Mouse (Mus musculus): ENCODE measurements around the gene Rybp. TPM values are rescaled to one million over a fixed set of nuclear protein-coding genes. Genes with fewer than 3 reads are reported as not detected.

The Rybp gene
- total and polyA plus RNA-seq, 3 experiments, result 9.1 to 12.6 (median 10.7) TPM

DNA sequence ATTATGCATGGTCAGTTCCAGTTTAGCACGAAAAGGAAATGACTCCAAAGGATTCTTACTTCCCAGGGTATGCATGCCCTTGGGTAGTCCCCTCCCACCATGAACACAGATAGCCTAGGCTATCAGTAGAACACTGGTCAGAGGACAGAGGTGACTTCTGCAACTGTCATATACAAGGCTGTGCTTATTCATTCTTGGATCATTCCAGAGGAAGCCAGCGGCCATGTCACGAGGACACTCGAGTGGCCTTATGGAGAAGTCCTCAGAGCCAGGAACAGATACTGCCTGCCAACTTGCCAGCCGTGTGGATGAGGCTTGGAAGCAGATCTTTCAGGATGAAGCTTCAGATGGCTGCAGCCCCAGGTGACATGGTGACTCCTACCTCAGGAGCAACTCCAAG lies 34.9 kb upstream of the Rybp start:
- intact Hi-C loops (cut with DNase I), result no loop called here
- peak in 1 of 2 experiments; percentile 16 for DNase-seq
- H3K79me2 ChIP-seq (replicated peaks; ENCODE audit: control insufficient read depth, insufficient read depth, low read length), result no peaks in the 10 kb centered on the region
- H3K4me3 ChIP-seq, result no peak overlapping the region
- TF ChIP-seq POLR2A (IDR thresholded peaks at IDR 0.05; ENCODE audit: insufficient read depth, low read depth, low read length), result no peak
- no peak for TF ChIP-seq EP300 (IDR thresholded peaks at IDR 0.05; ENCODE audit: insufficient read depth, low read depth, low read length)
- no peak for TF ChIP-seq CTCF (IDR thresholded peaks at IDR 0.05)
- no peak overlapping the region for H3K27ac ChIP-seq
- no peaks in the 10 kb centered on the region for H3K27me3 ChIP-seq (ENCODE audit: control insufficient read depth, insufficient read depth, low read length)
- 56% methylated on average over 5 of the region's 5 CpGs for WGBS
- H3K4me1 ChIP-seq (ENCODE audit: control insufficient read depth, insufficient read depth, low read length), result no peaks in the 10 kb centered on the region
- no peaks in the 10 kb centered on the region for H3K36me3 ChIP-seq (ENCODE audit: control insufficient read depth, insufficient read depth, low read length)
- no peak overlapping the region for H3K9ac ChIP-seq (ENCODE audit: low read depth, low read length)

DNA sequence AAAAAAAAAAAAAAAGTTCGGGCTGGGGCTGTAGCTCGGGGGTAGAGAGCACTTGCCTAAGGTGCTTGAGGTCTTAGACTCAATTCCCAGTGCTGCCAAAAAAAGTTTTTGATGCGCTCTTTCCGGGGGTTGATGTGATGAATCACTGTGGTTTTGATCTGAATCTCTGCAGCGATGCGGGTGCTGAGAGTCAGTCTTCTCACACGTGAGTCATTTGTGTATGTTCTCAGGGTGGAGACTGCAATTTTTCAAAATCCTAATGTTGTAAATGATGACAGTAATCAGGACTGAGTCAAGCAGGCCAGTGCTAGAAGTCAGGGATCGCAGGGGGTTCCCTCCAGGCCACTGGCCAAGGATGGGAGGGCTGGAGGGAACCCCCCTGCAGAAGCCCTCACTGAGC lies 26.9 kb upstream of the Rybp start:
- no peak overlapping the region for H3K27ac ChIP-seq
- H3K36me3 ChIP-seq (ENCODE audit: control insufficient read depth, insufficient read depth, low read length), result no peaks in the 10 kb centered on the region
- no peaks in the 10 kb centered on the region for H3K79me2 ChIP-seq (replicated peaks; ENCODE audit: control insufficient read depth, insufficient read depth, low read length)
- no peak for DNase-seq
- no peaks in the 10 kb centered on the region for H3K4me1 ChIP-seq (ENCODE audit: control insufficient read depth, insufficient read depth, low read length)
- TF ChIP-seq CTCF (IDR thresholded peaks at IDR 0.05) (no peak), EP300 (IDR thresholded peaks at IDR 0.05; ENCODE audit: insufficient read depth, low read depth, low read length) (no peak), POLR2A (IDR thresholded peaks at IDR 0.05; ENCODE audit: insufficient read depth, low read depth, low read length) (no peak)
- no peaks in the 10 kb centered on the region for H3K27me3 ChIP-seq (ENCODE audit: control insufficient read depth, insufficient read depth, low read length)
- intact Hi-C loops (cut with DNase I), result no loop called here
- 66% methylated on average over 8 of the region's 8 CpGs for WGBS
- H3K9ac ChIP-seq (ENCODE audit: low read depth, low read length), result no peak overlapping the region
- H3K4me3 ChIP-seq, result no peak overlapping the region

GRCm38 (mm10) chr6:100311167-100311566 lies 23.9 kb upstream of the Rybp start:
- Histone ChIP-seq H3K36me3 (ENCODE audit: control insufficient read depth, insufficient read depth, low read length) (no peaks in the 10 kb centered on the region), H3K27me3 (ENCODE audit: control insufficient read depth, insufficient read depth, low read length) (no peaks in the 10 kb centered on the region), H3K4me3 (no peak overlapping the region), H3K27ac (no peak overlapping the region), H3K79me2 (replicated peaks; ENCODE audit: control insufficient read depth, insufficient read depth, low read length) (no peaks in the 10 kb centered on the region), H3K9ac (ENCODE audit: low read depth, low read length) (no peak overlapping the region), H3K4me1 (ENCODE audit: control insufficient read depth, insufficient read depth, low read length) (no peaks in the 10 kb centered on the region)
- no peak for DNase-seq
- 89% methylated on average over 1 of the region's 1 CpGs for WGBS
- TF ChIP-seq CTCF (IDR thresholded peaks at IDR 0.05) (no peak), POLR2A (IDR thresholded peaks at IDR 0.05; ENCODE audit: insufficient read depth, low read depth, low read length) (no peak), EP300 (IDR thresholded peaks at IDR 0.05; ENCODE audit: insufficient read depth, low read depth, low read length) (no peak)
- intact Hi-C loops (cut with DNase I), result no loop called here

DNA sequence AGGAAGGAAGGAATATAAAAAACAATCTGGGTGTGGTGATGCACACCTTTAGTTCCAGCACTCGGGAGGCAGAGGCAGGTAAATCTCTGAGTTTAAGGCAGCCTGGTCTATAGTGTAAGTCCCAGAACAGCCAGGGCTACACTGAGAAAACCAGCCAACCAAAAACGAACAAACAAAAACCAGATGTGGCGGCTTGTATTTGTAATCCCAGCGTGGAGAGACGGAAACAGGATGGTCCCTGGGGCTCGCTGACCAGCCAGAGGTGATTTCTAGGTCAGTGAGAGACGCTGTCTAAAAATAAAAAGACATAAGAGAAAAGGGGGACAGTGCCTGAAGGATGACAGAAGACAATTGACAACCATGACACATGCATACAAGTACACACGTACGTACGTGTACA lies 17.5 kb upstream of the Rybp start:
- no peak overlapping the region for H3K9ac ChIP-seq (ENCODE audit: low read depth, low read length)
- intact Hi-C loops (cut with DNase I), result no loop called here
- 43% methylated on average over 10 of the region's 10 CpGs for WGBS

DNA sequence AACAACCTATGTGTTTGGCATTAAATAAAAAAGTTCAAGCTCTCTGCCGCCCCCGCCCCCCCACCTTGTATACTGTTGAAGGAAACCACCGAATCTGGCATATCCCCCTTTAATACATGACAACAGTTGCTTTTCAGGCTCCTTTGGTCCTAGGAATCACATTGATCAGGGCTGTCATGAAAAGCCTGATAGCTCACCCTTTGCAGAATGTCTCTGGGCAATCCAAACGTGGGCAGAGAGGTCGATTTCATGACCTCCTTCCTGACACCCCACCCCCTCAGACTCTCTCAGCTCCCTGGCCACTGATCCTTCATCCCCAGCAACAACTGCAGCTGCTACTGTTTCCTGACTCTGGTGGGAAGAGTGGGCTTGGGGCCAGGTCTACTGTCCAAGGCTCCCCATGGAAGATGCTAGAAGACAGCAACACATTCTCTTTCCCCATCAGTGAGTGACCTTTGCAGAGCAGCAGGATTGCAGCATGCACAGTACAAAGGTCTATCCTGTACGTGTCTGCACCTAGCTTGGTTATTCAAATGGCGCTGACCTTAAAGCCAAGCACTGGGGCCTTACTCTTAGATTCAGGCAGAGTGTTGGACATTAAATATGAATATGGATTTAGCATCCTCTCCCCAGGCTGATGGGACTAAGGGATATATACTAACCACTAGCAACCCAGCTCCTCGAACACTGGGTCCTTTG lies 14.3 kb upstream of the Rybp start:
- TF ChIP-seq CTCF (IDR thresholded peaks at IDR 0.05), result no peak
- TF ChIP-seq EP300 (IDR thresholded peaks at IDR 0.05; ENCODE audit: insufficient read depth, low read depth, low read length), result no peak
- TF ChIP-seq POLR2A (IDR thresholded peaks at IDR 0.05; ENCODE audit: insufficient read depth, low read depth, low read length), result no peak
- no peak overlapping the region for H3K9ac ChIP-seq (ENCODE audit: low read depth, low read length)
- no peaks in the 10 kb centered on the region for H3K79me2 ChIP-seq (replicated peaks; ENCODE audit: control insufficient read depth, insufficient read depth, low read length)
- 64% methylated on average over 8 of the region's 8 CpGs for WGBS
- H3K4me1 ChIP-seq (ENCODE audit: control insufficient read depth, insufficient read depth, low read length), result no peaks in the 10 kb centered on the region
- DNase-seq, result no peak
- no peaks in the 10 kb centered on the region for H3K27me3 ChIP-seq (ENCODE audit: control insufficient read depth, insufficient read depth, low read length)
- no peaks in the 10 kb centered on the region for H3K36me3 ChIP-seq (ENCODE audit: control insufficient read depth, insufficient read depth, low read length)
- no peak overlapping the region for H3K4me3 ChIP-seq
- H3K27ac ChIP-seq, result no peak overlapping the region
- intact Hi-C loops (cut with DNase I), result no loop called here

More for the DNA sequence above, 17.5 kb upstream of the Rybp start:
- DNase-seq, result no peak
- TF ChIP-seq POLR2A (IDR thresholded peaks at IDR 0.05; ENCODE audit: insufficient read depth, low read depth, low read length) (no peak), CTCF (IDR thresholded peaks at IDR 0.05) (no peak), EP300 (IDR thresholded peaks at IDR 0.05; ENCODE audit: insufficient read depth, low read depth, low read length) (no peak)
- Histone ChIP-seq H3K36me3 (ENCODE audit: control insufficient read depth, insufficient read depth, low read length) (no peaks in the 10 kb centered on the region), H3K27me3 (ENCODE audit: control insufficient read depth, insufficient read depth, low read length) (no peaks in the 10 kb centered on the region), H3K4me3 (no peak overlapping the region), H3K27ac (no peak overlapping the region), H3K79me2 (replicated peaks; ENCODE audit: control insufficient read depth, insufficient read depth, low read length) (no peaks in the 10 kb centered on the region), H3K4me1 (ENCODE audit: control insufficient read depth, insufficient read depth, low read length) (no peaks in the 10 kb centered on the region)

DNA sequence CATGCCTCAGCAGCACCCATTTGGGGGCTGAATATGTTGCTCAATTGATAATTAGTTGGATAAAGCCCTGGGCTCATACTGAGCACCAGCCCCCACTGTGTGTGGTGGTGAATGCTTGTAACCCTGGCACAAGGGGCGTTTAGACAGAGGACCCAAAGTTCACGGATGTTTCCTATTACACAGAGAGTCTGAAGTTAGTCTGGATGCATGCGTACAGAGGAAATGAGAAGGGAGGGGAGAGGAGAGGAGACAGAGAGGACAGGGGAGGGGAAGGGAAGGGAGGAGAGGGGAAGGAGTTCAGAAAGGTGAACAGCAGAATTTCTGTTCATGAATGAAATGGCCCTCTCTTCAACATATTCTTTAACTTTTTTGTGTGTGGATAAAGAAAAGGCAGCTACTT lies 13.5 kb upstream of the Rybp start:
- H3K27me3 ChIP-seq (ENCODE audit: control insufficient read depth, insufficient read depth, low read length), result no peaks in the 10 kb centered on the region
- WGBS, result 30% methylated on average over 3 of the region's 3 CpGs
- H3K4me1 ChIP-seq (ENCODE audit: control insufficient read depth, insufficient read depth, low read length), result no peaks in the 10 kb centered on the region
- no peak overlapping the region for H3K9ac ChIP-seq (ENCODE audit: low read depth, low read length)
- H3K36me3 ChIP-seq (ENCODE audit: control insufficient read depth, insufficient read depth, low read length), result no peaks in the 10 kb centered on the region
- H3K79me2 ChIP-seq (replicated peaks; ENCODE audit: control insufficient read depth, insufficient read depth, low read length), result no peaks in the 10 kb centered on the region
- DNase-seq, result no peak
- intact Hi-C loops (cut with DNase I), result no loop called here
- TF ChIP-seq POLR2A (IDR thresholded peaks at IDR 0.05; ENCODE audit: insufficient read depth, low read depth, low read length), result no peak
- no peak for TF ChIP-seq CTCF (IDR thresholded peaks at IDR 0.05)
- no peak for TF ChIP-seq EP300 (IDR thresholded peaks at IDR 0.05; ENCODE audit: insufficient read depth, low read depth, low read length)
- no peak overlapping the region for H3K4me3 ChIP-seq
- no peak overlapping the region for H3K27ac ChIP-seq
